Mouse (Mus musculus) neural tube, embryonic 13.5 days (tissue): ENCODE measurements at regions not wholly inside any gene's neighbourhood (a gene's known extent, or its start where the extent isn't known, plus 50 kb on each side); places are given as distances from the start of the nearest gene placed in this dataset.

Source experiments
- ATAC-seq: fragments of 200-750 bp; cut with Nextera tagmentation; 2 replicates; pipeline ENCODE4 v1.8.0; 2017; ENCODE audit warnings: low read depth, mild to moderate bottlenecking, moderate TSS enrichment, moderate library complexity
- H3K27ac ChIP-seq: fragments of 300-500 bp; sonication (generic); replicated peaks from 2 replicates; pipeline ENCODE4 v1.5.1; 2015; ENCODE audit warnings: moderate library complexity, mild to moderate bottlenecking, inconsistent platforms
- H3K27me3 ChIP-seq: fragments of 300-500 bp; sonication (generic); 2 replicates; pipeline ENCODE4 v1.6.1; 2015; ENCODE audit warnings: mild to moderate bottlenecking, inconsistent platforms
- H3K36me3 ChIP-seq: fragments of 300-500 bp; sonication (generic); 2 replicates; pipeline ENCODE4 v1.6.1; 2015; ENCODE audit warnings: mild to moderate bottlenecking, inconsistent platforms
- H3K4me1 ChIP-seq: fragments of 300-500 bp; sonication (generic); replicated peaks from 2 replicates; pipeline ENCODE4 v1.6.1; 2015; ENCODE audit warnings: inconsistent platforms
- H3K4me2 ChIP-seq: fragments of 300-500 bp; sonication (generic); 2 replicates; pipeline ENCODE4 v1.6.1; 2015; ENCODE audit warnings: inconsistent platforms, mild to moderate bottlenecking, moderate library complexity
- H3K4me3 ChIP-seq: fragments of 300-500 bp; sonication (generic); 2 replicates; pipeline ENCODE4 v1.5.1; 2015; ENCODE audit warnings: mild to moderate bottlenecking, inconsistent platforms
- H3K9ac ChIP-seq: fragments of 300-500 bp; sonication (generic); 2 replicates; pipeline ENCODE4 v1.6.1; 2015; ENCODE audit warnings: moderate library complexity, mild to moderate bottlenecking, inconsistent platforms
- H3K9me3 ChIP-seq: fragments of 300-500 bp; sonication (generic); 2 replicates; pipeline ENCODE4 v1.6.1; 2016; ENCODE audit warnings: inconsistent platforms
- WGBS: fragments of 180-500 bp; shearing (Covaris S2); methylation state at CpG from one replicate; pipeline ENCODE4 v1.1.7; 2015; 5-methylcytosine and 5-hydroxymethylcytosine counted together

DNA sequence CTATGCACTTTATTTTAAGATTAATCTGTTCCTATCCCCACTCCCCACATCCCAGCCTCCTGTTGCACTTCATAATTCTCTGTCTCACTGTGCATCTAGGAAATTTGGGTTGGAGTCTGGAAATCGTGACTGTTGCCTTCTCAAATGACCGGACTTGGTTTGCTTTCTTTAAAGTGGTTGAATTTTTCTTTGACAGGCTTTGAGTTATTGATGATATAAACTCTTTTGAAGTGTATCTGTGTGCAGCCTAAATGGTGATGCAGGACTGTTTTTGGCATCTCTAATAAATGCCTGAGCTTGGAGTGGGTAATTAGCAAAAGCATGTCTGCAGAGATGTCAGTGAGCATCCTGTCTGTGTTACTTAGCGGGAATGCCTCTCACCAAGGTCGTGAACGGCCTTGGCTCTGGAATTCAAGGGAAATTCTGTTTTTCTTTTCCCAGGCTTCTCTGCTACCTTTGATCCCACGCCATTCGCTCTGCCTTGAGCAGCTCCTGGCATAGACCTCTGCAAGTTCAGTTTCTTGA is 292.8 kb upstream of the Igfbp3 start:
- Histone ChIP-seq H3K4me1 (no peaks in the 10 kb centered on the region), H3K4me2 (no peak overlapping the region), H3K27me3 (no peaks in the 10 kb centered on the region), H3K27ac (no peak overlapping the region), H3K4me3 (no peak overlapping the region), H3K36me3 (no peaks in the 10 kb centered on the region), H3K9me3 (no peaks in the 10 kb centered on the region), H3K9ac (no peak overlapping the region)
- ATAC-seq, result no peak
- WGBS, result 79% methylated on average over 7 of the region's 7 CpGs

DNA sequence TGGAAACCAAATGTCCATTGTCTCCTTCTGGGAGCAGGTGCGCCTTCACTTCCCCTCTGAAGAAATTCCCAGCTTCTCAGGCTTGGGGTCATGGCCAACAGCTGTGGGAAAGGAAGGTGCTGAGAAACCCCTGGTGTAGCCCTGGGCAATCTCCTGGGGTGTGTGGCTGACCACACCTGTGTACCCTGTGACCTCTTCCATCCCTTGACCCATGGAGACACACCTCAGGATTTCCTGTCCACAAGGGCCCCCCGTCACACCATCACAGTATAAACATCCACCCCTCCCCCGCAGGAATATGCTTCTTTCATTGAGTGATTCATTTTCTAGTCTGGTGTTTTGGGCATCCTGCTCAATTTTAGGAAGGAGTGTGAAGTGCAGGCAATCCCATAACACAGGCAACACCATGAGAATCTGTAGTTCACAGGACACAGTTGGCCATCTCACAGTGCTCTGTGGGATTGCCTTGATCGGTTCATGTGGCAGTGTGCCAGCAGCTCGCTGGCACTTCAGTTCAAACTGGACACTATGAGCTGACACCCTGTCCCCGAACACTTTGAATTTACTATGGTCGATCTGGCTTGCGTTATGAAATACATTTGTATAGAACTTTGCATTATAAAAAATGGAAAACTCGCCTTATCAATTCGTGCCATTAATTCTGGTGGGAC is 291.1 kb upstream of the Igfbp3 start:
- WGBS, result 85% methylated on average over 10 of the region's 10 CpGs
- no peak overlapping the region for H3K9ac ChIP-seq
- no peak overlapping the region for H3K27ac ChIP-seq
- no peaks in the 10 kb centered on the region for H3K9me3 ChIP-seq
- no peaks in the 10 kb centered on the region for H3K4me1 ChIP-seq
- H3K4me3 ChIP-seq, result no peak overlapping the region
- H3K36me3 ChIP-seq, result no peaks in the 10 kb centered on the region
- H3K27me3 ChIP-seq, result no peaks in the 10 kb centered on the region
- H3K4me2 ChIP-seq, result no peak overlapping the region
- ATAC-seq, result no peak

DNA sequence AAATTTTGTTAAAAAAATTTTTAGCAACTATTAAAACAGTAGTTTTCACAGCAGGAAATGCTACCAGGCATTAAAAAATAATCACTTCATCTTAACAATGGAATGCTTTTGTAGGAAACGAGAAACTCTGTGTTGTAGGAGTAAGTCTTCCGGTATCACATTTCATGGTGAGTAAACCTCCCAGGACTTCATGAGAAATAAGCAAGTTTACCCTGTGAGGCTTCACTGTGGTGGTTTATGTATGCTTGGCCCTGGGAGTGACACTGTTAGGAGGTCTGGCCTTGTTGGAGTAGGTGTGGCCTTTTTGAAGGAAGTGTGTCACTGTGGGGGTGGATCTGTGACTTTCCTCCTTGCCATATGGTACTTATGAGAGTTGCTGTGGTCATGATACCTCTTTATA is 289.0 kb upstream of the Igfbp3 start:
- ATAC-seq, result no peak
- WGBS, result 78% methylated on average over 2 of the region's 2 CpGs

DNA sequence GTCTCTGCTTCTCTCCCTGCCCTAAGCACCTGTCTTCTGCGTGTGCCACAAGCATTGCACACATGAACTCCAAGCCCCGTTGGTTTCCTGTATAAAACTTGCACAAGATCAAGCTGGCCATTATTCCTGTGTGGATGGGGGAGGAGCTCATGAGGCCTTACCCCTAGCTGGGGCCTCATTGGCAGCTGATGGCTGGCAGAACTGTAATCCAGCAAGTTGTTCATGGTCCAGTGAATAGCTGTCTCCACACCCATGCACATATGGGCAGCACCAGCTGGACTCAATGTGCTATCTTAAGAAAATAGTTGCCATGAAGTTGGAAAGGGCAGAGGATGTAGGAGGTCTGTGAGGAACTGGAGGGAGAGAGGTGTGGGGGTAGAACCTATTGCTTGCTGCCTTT is 288.3 kb upstream of the Igfbp3 start:
- Histone ChIP-seq H3K4me3 (no peak overlapping the region), H3K27me3 (no peaks in the 10 kb centered on the region), H3K4me2 (no peak overlapping the region), H3K9me3 (no peaks in the 10 kb centered on the region), H3K27ac (no peak overlapping the region), H3K4me1 (no peaks in the 10 kb centered on the region), H3K9ac (no peak overlapping the region), H3K36me3 (no peaks in the 10 kb centered on the region)
- no peak for ATAC-seq
- 71% methylated on average over 2 of the region's 2 CpGs for WGBS

More for the DNA sequence above, 289.0 kb upstream of the Igfbp3 start:
- Histone ChIP-seq H3K4me1 (no peaks in the 10 kb centered on the region), H3K4me3 (no peak overlapping the region), H3K9me3 (no peaks in the 10 kb centered on the region), H3K4me2 (no peak overlapping the region), H3K27me3 (no peaks in the 10 kb centered on the region), H3K9ac (no peak overlapping the region), H3K36me3 (no peaks in the 10 kb centered on the region), H3K27ac (no peak overlapping the region)

DNA sequence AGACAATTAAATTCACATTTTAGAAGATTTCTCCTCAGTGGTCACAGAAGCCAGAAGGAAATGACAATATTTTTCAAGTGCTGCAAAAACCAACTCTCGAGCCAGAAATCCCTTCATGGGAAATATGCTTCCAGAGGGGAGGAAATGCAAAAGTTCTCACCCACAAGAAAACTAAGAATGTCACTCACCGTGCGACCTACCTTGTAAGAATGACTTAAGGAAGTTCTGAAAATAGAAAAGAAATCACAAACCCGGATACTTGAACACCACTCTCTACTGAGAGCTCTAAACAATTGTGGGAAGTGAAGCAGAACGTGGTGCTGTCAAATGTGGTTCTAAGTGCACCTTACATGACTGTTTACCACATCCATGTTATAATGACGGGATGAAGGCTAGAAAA is 284.1 kb upstream of the Igfbp3 start:
- WGBS, result 84% methylated on average over 6 of the region's 6 CpGs
- Histone ChIP-seq H3K27me3 (no peaks in the 10 kb centered on the region), H3K9me3 (no peaks in the 10 kb centered on the region), H3K4me3 (no peak overlapping the region), H3K27ac (no peak overlapping the region), H3K4me1 (no peaks in the 10 kb centered on the region), H3K36me3 (no peaks in the 10 kb centered on the region), H3K9ac (no peak overlapping the region), H3K4me2 (no peak overlapping the region)
- ATAC-seq, result no peak

DNA sequence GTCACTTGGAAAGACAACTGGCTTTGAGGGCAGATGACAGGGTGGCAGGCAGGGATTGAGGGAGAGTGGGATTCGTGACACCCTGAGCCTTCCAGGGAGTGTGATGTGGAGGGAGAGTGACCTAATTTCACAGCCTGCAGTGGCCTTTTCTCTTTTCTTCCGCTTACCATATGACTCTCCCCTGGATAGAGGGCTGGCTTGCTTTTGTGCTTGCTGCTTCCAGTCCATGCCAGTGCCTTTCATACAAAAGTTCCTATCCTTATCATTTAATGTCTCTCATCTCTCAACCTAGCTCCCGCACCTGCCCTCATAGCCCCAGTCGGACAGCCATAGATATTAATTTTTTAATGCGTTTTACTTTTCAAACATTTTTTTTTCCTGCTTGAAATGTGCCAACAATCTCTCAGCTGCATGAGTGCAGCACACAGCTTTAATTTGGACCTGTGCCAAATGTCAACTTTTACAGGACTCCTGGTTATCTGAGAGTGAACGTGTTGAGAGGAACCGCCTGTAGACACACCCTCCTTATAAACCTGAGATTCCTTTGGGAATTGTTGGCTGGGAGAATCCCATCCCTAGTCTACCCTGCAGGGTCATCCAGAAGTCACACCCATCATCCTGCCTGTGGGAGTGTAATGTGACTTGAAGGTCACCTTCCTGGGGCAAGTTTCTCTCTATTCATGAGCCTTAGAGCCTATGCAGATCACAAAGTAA is 260.3 kb upstream of the Igfbp3 start:
- Histone ChIP-seq H3K27me3 (no peaks in the 10 kb centered on the region), H3K36me3 (no peaks in the 10 kb centered on the region), H3K27ac (no peak overlapping the region), H3K4me3 (no peak overlapping the region), H3K4me2 (no peak overlapping the region), H3K9me3 (no peaks in the 10 kb centered on the region), H3K4me1 (no peaks in the 10 kb centered on the region), H3K9ac (no peak overlapping the region)
- no peak for ATAC-seq
- WGBS, result 80% methylated on average over 7 of the region's 7 CpGs

DNA sequence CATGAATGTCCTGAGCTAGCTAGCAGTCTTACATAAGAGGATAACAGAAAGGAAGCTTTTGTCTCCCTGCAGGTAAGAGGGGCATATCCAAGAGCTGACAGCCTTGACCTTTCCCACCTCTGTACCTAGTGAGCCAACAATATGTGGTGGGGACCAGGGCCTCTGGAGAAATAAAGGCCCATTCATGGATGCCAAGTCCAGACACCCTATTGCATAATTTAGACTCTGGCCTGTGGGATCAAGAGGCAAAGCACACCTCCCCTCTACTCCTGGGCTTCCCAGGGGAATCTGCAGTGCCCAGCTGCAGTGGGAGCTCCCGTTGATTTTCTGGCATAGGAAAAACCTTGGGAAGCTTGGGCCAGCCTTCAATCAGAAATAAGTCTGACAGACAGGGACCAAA is 251.8 kb upstream of the Igfbp3 start:
- H3K4me1 ChIP-seq, result no peaks in the 10 kb centered on the region
- H3K9ac ChIP-seq, result no peak overlapping the region
- no peaks in the 10 kb centered on the region for H3K36me3 ChIP-seq
- no peaks in the 10 kb centered on the region for H3K9me3 ChIP-seq
- ATAC-seq, result no peak
- H3K27me3 ChIP-seq, result no peaks in the 10 kb centered on the region
- H3K4me3 ChIP-seq, result no peak overlapping the region
- H3K4me2 ChIP-seq, result no peak overlapping the region
- 74% methylated on average over 1 of the region's 1 CpGs for WGBS
- no peak overlapping the region for H3K27ac ChIP-seq

DNA sequence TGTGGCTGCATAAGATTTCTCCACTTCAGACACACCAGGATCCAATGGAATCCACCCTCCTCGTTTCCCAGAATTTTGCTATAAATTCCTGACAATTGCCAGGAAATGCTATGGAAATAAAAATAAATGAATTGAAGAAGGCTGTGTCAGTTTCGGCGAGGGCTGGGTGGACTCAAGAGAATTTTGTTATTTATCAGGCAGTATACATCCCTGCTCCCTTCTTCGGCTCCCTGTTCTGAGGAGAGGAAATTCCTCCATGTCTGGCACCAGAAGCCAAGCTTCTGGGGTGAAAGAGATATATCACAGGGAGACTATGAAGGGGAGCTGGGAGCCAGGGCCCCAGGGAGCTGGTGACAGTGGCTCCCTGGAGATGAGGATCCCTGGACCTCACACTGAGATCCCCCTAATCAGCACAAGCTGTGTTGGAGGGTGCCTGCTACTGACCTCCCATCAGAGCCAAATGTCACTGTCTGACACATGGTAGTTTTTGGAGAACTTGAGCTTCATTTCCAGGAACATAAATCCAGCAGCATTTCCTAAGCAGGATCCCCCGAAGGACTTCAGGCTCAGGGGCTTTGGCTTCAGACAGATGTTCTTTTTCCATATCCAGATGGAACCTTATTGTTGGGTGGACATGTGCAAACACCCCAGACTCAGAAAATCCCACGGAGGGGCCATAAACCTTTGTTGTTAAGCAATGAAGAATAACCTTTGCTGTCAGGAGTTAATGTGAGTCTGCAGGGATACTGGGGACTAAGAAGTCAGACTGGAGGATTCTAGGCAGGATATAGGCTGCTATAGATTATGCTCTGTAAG is 248.4 kb upstream of the Igfbp3 start:
- H3K4me2 ChIP-seq, result no peak overlapping the region
- no peaks in the 10 kb centered on the region for H3K27me3 ChIP-seq
- H3K9ac ChIP-seq, result no peak overlapping the region
- no peak for ATAC-seq
- H3K4me1 ChIP-seq, result no peaks in the 10 kb centered on the region
- H3K27ac ChIP-seq, result no peak overlapping the region
- H3K4me3 ChIP-seq, result no peak overlapping the region
- H3K9me3 ChIP-seq, result no peaks in the 10 kb centered on the region
- 68% methylated on average over 6 of the region's 6 CpGs for WGBS
- H3K36me3 ChIP-seq, result no peaks in the 10 kb centered on the region

DNA sequence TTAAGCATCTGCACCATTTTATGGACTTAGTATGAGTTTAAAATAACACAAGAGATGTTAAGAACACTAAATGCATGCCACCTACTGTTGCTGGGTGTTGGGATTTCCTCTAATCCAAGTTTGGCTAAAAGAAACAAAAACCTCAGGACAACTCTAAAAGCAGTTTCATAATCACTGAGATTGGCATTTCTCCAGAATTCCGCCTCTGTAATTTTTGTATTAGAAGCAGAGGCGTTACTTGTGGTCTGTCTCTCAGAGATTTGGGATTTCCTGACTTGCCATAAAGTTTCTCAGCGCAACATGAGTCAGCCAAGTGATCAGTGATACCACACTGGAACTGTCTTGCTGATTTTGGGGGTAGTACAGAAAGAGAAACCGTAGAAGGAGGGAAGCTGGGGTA is 238.0 kb upstream of the Igfbp3 start:
- Histone ChIP-seq H3K4me1 (no peaks in the 10 kb centered on the region), H3K27ac (no peak overlapping the region), H3K9ac (no peak overlapping the region), H3K27me3 (no peaks in the 10 kb centered on the region), H3K36me3 (no peaks in the 10 kb centered on the region), H3K9me3 (no peaks in the 10 kb centered on the region), H3K4me3 (no peak overlapping the region), H3K4me2 (no peak overlapping the region)
- ATAC-seq, result no peak
- 91% methylated on average over 4 of the region's 4 CpGs for WGBS

DNA sequence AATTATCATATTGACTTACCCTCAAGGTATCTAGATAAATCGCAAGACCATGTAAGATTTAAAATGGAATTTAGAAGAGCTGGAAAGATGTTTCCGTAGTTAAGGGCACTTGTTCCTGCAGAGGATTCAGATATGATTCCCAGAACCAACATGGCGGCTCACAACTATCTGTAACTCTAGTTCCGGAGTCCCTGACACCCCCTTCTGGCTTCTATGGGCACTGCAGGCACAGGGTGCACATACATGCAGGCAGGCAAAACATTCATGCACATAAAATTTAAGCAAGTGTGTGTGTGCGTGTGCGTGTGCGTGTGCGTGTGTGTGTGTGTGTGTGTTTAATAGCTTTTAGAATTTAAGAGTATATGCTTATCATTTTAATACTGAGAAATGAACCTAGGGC is 230.8 kb upstream of the Igfbp3 start:
- Histone ChIP-seq H3K4me1 (no peaks in the 10 kb centered on the region), H3K9ac (no peak overlapping the region), H3K4me2 (no peak overlapping the region), H3K27ac (no peak overlapping the region), H3K27me3 (no peaks in the 10 kb centered on the region), H3K36me3 (no peaks in the 10 kb centered on the region), H3K4me3 (no peak overlapping the region), H3K9me3 (no peaks in the 10 kb centered on the region)
- ATAC-seq, result no peak
- WGBS, result 93% methylated on average over 8 of the region's 8 CpGs

DNA sequence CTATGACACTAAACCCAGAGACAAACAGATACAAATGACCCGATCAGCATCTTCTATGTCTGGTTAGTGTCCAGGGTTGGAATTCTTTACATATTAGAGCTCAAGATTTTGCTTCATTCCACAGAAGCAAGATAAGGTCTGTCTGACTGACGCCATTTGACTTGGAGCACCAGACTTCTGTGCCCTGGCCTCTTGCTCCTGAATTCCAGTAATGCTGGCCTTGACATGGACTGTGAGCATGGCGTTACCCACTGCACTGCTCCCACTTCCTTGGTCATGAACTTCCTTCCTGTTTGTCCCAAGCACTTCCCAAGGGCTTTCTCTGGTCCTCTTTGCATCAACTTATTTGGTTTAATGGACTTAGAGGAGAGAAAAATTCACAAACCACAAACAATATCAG is 225.6 kb upstream of the Igfbp3 start:
- ATAC-seq, result no peak
- no peaks in the 10 kb centered on the region for H3K36me3 ChIP-seq
- H3K27ac ChIP-seq, result no peak overlapping the region
- 85% methylated on average over 3 of the region's 3 CpGs for WGBS
- no peaks in the 10 kb centered on the region for H3K9me3 ChIP-seq
- no peak overlapping the region for H3K4me3 ChIP-seq
- H3K4me2 ChIP-seq, result no peak overlapping the region
- H3K27me3 ChIP-seq, result no peaks in the 10 kb centered on the region
- no peaks in the 10 kb centered on the region for H3K4me1 ChIP-seq
- no peak overlapping the region for H3K9ac ChIP-seq

DNA sequence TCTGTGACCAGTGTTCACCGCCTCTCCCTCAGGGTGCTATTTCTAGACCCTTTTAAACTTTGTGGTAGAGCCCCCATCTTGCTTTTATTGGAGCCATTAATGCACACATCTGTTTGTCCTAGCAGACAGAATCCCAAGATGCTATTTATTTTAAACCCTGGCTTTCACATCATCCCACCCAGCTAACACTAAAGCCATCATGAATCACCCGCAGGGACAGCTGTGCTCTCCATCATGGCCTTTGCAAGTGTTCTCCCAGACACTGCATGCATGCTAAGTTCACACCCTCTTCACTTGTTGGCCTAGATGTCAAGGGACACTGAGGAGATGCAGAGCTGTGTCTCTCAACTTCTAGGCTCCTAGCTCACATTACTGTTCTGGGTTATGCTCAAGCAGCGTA is 220.9 kb upstream of the Igfbp3 start:
- H3K4me1 ChIP-seq, result no peaks in the 10 kb centered on the region
- H3K27ac ChIP-seq, result no peak overlapping the region
- no peaks in the 10 kb centered on the region for H3K27me3 ChIP-seq
- WGBS, result 90% methylated on average over 3 of the region's 3 CpGs
- H3K4me2 ChIP-seq, result no peak overlapping the region
- ATAC-seq, result no peak
- H3K9ac ChIP-seq, result no peak overlapping the region
- H3K4me3 ChIP-seq, result no peak overlapping the region
- no peaks in the 10 kb centered on the region for H3K36me3 ChIP-seq
- no peaks in the 10 kb centered on the region for H3K9me3 ChIP-seq
